Mouse (Mus musculus): Measurements from ENCODE around the gene 4930572O03Rik. TPM values are rescaled to one million over a fixed set of nuclear protein-coding genes. Genes with fewer than 3 reads are reported as not detected.
A peak's percentile ranks its signal among the peaks of the same experiment; 100 is the strongest.
"Not testable (repeated sequence)": the region's sequence is repeated elsewhere in the genome, so short reads cannot be mapped to it uniquely, and the experiment has no call there.

The 4930572O03Rik gene
- total RNA-seq, 1 experiment = not detected

DNA sequence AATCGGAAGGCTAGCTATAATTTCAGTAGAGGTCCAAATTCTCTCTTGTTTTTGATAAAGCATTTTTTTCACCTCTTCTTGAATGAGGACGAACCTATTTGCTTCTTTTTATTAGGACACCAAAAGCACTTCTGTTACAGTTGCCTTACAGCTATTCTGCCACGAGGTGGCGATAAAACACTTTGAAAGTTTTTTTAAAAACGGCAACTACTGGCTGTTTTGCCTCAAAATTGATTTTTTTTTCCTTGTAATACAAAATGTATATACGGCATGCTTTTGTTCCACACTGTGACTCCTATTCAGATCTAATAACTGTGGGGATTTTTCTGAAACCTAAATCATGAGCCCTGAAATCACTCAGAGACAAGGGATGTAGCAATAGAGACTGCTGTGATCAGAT lies 11.2 kb downstream of the 4930572O03Rik start:
- H3K4me3 ChIP-seq (ENCODE audit: insufficient read depth in 1 of 2, low read depth in 1 of 2, low read length in 2 of 2, poor library complexity in 1 of 2, severe bottlenecking in 1 of 2); H3K9me3 ChIP-seq (ENCODE audit: control insufficient read depth, insufficient read depth, low read depth, low read length); H3K27ac ChIP-seq (ENCODE audit: insufficient read depth, low read depth, low read length, poor library complexity, severe bottlenecking); in situ Hi-C loops (cut with MboI; ENCODE audit: low sequenced_read_pairs in 2 of 2, unreplicated experiment in 2 of 2); H3K36me3 ChIP-seq (ENCODE audit: control insufficient read depth, insufficient read depth, low read length, poor library complexity, severe bottlenecking); H3K9ac ChIP-seq (ENCODE audit: insufficient read depth, low read depth, low read length, poor library complexity, severe bottlenecking); H3K4me1 ChIP-seq (ENCODE audit: control insufficient read depth in 2 of 2, insufficient read depth in 2 of 2, low read length in 2 of 2, poor library complexity in 1 of 2): not testable (repeated sequence)
- 0 out of 2 replicates have a peak, but pooled peaks have one; percentile 23 for TF ChIP-seq ZNF384 (IDR thresholded peaks at IDR 0.05; ENCODE audit: low read depth, low read length)
- peak; percentile 11 for DNase-seq (ENCODE audit: low read depth, low spot score)

DNA sequence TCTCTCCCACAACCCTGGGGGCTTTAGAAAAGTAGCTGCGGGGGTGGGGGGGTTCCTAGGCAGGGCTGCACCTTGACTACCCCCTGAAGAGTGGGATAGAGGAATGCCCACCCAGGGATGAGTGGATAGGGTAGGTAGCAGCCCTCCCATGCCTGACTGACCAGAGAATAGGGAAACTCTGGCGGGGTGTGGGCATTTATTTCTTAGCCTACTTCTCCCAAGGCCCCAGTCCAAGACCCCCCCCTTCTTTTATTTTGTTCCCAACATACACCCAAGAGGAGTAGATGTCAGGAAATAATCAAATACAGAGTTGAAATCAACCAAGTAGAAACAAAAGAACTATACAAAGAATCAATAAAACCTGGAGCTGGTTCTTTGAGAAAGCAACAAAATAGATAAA lies 19.2 kb downstream of the 4930572O03Rik start:
- H3K9me3 ChIP-seq (ENCODE audit: control insufficient read depth, insufficient read depth, low read depth, low read length); in situ Hi-C loops (cut with MboI; ENCODE audit: low sequenced_read_pairs in 2 of 2, unreplicated experiment in 2 of 2); H3K27ac ChIP-seq (ENCODE audit: insufficient read depth, low read depth, low read length, poor library complexity, severe bottlenecking); H3K4me1 ChIP-seq (ENCODE audit: control insufficient read depth in 2 of 2, insufficient read depth in 2 of 2, low read length in 2 of 2, poor library complexity in 1 of 2); H3K4me3 ChIP-seq (ENCODE audit: insufficient read depth in 1 of 2, low read depth in 1 of 2, low read length in 2 of 2, poor library complexity in 1 of 2, severe bottlenecking in 1 of 2); H3K36me3 ChIP-seq (ENCODE audit: control insufficient read depth, insufficient read depth, low read length, poor library complexity, severe bottlenecking); H3K9ac ChIP-seq (ENCODE audit: insufficient read depth, low read depth, low read length, poor library complexity, severe bottlenecking); DNase-seq (ENCODE audit: low read depth, low spot score): not testable (repeated sequence)

DNA sequence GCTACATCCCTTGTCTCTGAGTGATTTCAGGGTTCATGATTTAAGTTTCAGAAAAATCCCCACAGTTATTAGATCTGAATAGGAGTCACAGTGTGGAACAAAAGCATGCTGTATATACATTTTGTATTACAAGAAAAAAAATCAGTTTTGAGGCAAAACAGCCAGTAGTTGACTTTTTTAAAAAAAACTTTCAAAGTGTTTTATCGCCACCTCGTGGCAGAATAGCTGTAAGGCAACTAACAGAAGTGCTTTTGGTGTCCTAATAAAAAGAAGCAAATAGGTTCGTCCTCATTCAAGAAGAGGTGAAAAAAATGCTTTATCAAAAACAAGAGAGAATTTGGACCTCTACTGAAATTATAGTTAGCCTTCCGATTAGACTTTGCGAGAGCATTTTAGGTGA lies 26.8 kb downstream of the 4930572O03Rik start:
- H3K27ac ChIP-seq (ENCODE audit: insufficient read depth, low read depth, low read length, poor library complexity, severe bottlenecking); H3K9me3 ChIP-seq (ENCODE audit: control insufficient read depth, insufficient read depth, low read depth, low read length); H3K4me3 ChIP-seq (ENCODE audit: insufficient read depth in 1 of 2, low read depth in 1 of 2, low read length in 2 of 2, poor library complexity in 1 of 2, severe bottlenecking in 1 of 2); H3K9ac ChIP-seq (ENCODE audit: insufficient read depth, low read depth, low read length, poor library complexity, severe bottlenecking); DNase-seq (ENCODE audit: low read depth, low spot score); H3K36me3 ChIP-seq (ENCODE audit: control insufficient read depth, insufficient read depth, low read length, poor library complexity, severe bottlenecking); H3K4me1 ChIP-seq (ENCODE audit: control insufficient read depth in 2 of 2, insufficient read depth in 2 of 2, low read length in 2 of 2, poor library complexity in 1 of 2); in situ Hi-C loops (cut with MboI; ENCODE audit: low sequenced_read_pairs in 2 of 2, unreplicated experiment in 2 of 2): not testable (repeated sequence)

GRCm38 (mm10) chr5:15628136-15628535 lies 28.7 kb downstream of the 4930572O03Rik start:
- in situ Hi-C loops (cut with MboI; ENCODE audit: low sequenced_read_pairs in 2 of 2, unreplicated experiment in 2 of 2); H3K36me3 ChIP-seq (ENCODE audit: control insufficient read depth, insufficient read depth, low read length, poor library complexity, severe bottlenecking); H3K9me3 ChIP-seq (ENCODE audit: control insufficient read depth, insufficient read depth, low read depth, low read length); DNase-seq (ENCODE audit: low read depth, low spot score); H3K9ac ChIP-seq (ENCODE audit: insufficient read depth, low read depth, low read length, poor library complexity, severe bottlenecking); H3K27ac ChIP-seq (ENCODE audit: insufficient read depth, low read depth, low read length, poor library complexity, severe bottlenecking); H3K4me1 ChIP-seq (ENCODE audit: control insufficient read depth in 2 of 2, insufficient read depth in 2 of 2, low read length in 2 of 2, poor library complexity in 1 of 2); H3K4me3 ChIP-seq (ENCODE audit: insufficient read depth in 1 of 2, low read depth in 1 of 2, low read length in 2 of 2, poor library complexity in 1 of 2, severe bottlenecking in 1 of 2): not testable (repeated sequence)

DNA sequence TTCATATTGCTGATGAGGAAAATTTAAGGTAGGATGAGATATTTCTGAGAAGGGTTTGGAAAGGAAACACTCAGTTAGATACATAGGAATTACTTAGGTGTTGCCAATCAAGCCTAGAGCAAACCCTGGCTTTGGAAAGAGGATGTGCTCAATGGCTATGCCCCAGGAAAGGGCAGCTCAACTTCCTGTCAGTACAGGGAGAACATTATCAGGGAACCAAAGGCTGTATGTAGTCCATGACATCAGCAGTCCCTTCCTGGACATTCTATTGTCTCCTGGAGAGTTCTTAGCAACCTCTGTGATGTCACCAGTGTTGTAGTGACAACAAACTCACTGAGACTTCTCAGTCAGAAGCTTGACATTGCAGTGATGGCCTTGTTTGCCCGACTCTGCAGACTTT lies 38.1 kb downstream of the 4930572O03Rik start, which contains the start of gene Speer4d:
Gene Speer4d, plus strand, starts transcription at position 301 of the 400 bp plus-strand sequence.
- H3K4me3 ChIP-seq (ENCODE audit: insufficient read depth in 1 of 2, low read depth in 1 of 2, low read length in 2 of 2, poor library complexity in 1 of 2, severe bottlenecking in 1 of 2); H3K27ac ChIP-seq (ENCODE audit: insufficient read depth, low read depth, low read length, poor library complexity, severe bottlenecking); DNase-seq (ENCODE audit: low read depth, low spot score); H3K36me3 ChIP-seq (ENCODE audit: control insufficient read depth, insufficient read depth, low read length, poor library complexity, severe bottlenecking); in situ Hi-C loops (cut with MboI; ENCODE audit: low sequenced_read_pairs in 2 of 2, unreplicated experiment in 2 of 2); H3K9me3 ChIP-seq (ENCODE audit: control insufficient read depth, insufficient read depth, low read depth, low read length); H3K4me1 ChIP-seq (ENCODE audit: control insufficient read depth in 2 of 2, insufficient read depth in 2 of 2, low read length in 2 of 2, poor library complexity in 1 of 2); H3K9ac ChIP-seq (ENCODE audit: insufficient read depth, low read depth, low read length, poor library complexity, severe bottlenecking): not testable (repeated sequence)

- H3K4me1 ChIP-seq (ENCODE audit: control insufficient read depth in 2 of 2, insufficient read depth in 2 of 2, low read length in 2 of 2, poor library complexity in 1 of 2); H3K36me3 ChIP-seq (ENCODE audit: control insufficient read depth, insufficient read depth, low read length, poor library complexity, severe bottlenecking); H3K4me3 ChIP-seq (ENCODE audit: insufficient read depth in 1 of 2, low read depth in 1 of 2, low read length in 2 of 2, poor library complexity in 1 of 2, severe bottlenecking in 1 of 2); in situ Hi-C loops (cut with MboI; ENCODE audit: low sequenced_read_pairs in 2 of 2, unreplicated experiment in 2 of 2); H3K9ac ChIP-seq (ENCODE audit: insufficient read depth, low read depth, low read length, poor library complexity, severe bottlenecking); DNase-seq (ENCODE audit: low read depth, low spot score); H3K27ac ChIP-seq (ENCODE audit: insufficient read depth, low read depth, low read length, poor library complexity, severe bottlenecking); H3K9me3 ChIP-seq (ENCODE audit: control insufficient read depth, insufficient read depth, low read depth, low read length): not testable (repeated sequence)
These were observed 40.7 kb downstream of the 4930572O03Rik start for GRCm38 (mm10) chr5:15616195-15616594.

DNA sequence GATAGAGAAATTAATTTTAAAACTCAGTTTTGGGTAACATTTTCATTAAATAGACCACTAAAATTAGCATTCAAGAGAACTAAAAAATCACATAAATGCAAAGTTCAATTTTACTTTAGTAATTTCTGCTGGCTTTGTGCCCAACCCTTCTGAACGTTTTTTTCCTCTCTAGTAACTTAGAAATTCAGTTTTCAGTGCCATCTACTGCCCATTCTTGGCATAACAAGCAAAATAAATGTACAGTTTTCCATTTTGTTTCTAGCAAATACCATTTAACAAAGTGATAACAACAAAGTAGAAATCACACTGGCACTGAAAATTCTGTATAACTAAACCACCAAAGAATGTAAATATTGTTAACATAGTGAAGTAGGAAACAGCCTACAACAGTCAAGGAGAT lies 46.2 kb downstream of the 4930572O03Rik start:
- in situ Hi-C loops (cut with MboI; ENCODE audit: low sequenced_read_pairs in 2 of 2, unreplicated experiment in 2 of 2); DNase-seq (ENCODE audit: low read depth, low spot score); H3K9me3 ChIP-seq (ENCODE audit: control insufficient read depth, insufficient read depth, low read depth, low read length): not testable (repeated sequence)

DNA sequence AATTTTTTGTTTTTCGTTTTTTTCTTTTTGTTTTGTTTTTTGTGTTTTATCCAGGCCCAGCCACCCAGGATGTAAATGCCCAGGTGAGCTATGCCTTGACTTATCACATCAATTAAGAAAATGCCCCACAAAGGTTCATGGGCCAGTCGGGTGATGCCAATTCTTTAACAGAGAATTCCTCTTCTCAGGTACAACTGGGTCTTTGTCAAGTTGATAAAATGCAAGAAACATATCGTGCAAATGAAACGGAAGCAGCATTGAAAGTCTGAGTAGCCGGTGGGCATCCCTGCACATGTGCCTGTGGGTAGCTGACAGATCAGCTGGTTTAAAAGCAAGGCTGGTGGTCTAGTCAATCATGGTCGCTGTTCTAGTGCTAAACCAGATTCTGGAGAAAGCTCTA lies 50.2 kb downstream of the 4930572O03Rik start:
- H3K36me3 ChIP-seq (ENCODE audit: control insufficient read depth, insufficient read depth, low read length, poor library complexity, severe bottlenecking); in situ Hi-C loops (cut with MboI; ENCODE audit: low sequenced_read_pairs in 2 of 2, unreplicated experiment in 2 of 2); H3K9ac ChIP-seq (ENCODE audit: insufficient read depth, low read depth, low read length, poor library complexity, severe bottlenecking); H3K9me3 ChIP-seq (ENCODE audit: control insufficient read depth, insufficient read depth, low read depth, low read length); H3K4me1 ChIP-seq (ENCODE audit: control insufficient read depth in 2 of 2, insufficient read depth in 2 of 2, low read length in 2 of 2, poor library complexity in 1 of 2); DNase-seq (ENCODE audit: low read depth, low spot score); H3K4me3 ChIP-seq (ENCODE audit: insufficient read depth in 1 of 2, low read depth in 1 of 2, low read length in 2 of 2, poor library complexity in 1 of 2, severe bottlenecking in 1 of 2); H3K27ac ChIP-seq (ENCODE audit: insufficient read depth, low read depth, low read length, poor library complexity, severe bottlenecking): not testable (repeated sequence)

More for the DNA sequence above, 46.2 kb downstream of the 4930572O03Rik start:
- not testable (repeated sequence) for H3K27ac ChIP-seq (ENCODE audit: insufficient read depth, low read depth, low read length, poor library complexity, severe bottlenecking); H3K4me1 ChIP-seq (ENCODE audit: control insufficient read depth in 2 of 2, insufficient read depth in 2 of 2, low read length in 2 of 2, poor library complexity in 1 of 2); H3K9ac ChIP-seq (ENCODE audit: insufficient read depth, low read depth, low read length, poor library complexity, severe bottlenecking); H3K4me3 ChIP-seq (ENCODE audit: insufficient read depth in 1 of 2, low read depth in 1 of 2, low read length in 2 of 2, poor library complexity in 1 of 2, severe bottlenecking in 1 of 2); H3K36me3 ChIP-seq (ENCODE audit: control insufficient read depth, insufficient read depth, low read length, poor library complexity, severe bottlenecking)
